22 mouse cellular contexts compared by ENCODE assay signal in the genomic region with DNA sequence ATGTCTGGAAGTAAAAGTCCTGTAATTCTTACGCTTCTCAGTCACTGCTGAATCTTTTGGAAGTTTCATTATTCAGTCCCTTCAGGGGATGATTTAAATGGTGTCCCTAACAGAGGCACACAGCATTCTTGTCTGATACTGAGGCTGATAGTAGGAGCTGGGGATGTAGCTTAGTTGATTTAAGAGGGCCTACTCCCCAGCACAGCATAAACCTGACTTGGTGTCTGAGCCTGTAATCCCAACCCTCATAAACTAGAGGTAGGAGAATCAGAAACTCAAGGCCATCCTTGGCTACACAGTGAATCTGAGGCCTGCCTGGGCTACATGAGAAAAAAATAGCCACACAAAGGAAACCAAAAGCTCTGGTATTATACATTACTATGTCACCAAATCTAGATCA.
"Had no signal": no experiment of that assay in that cellular context is flagged by ENCODE, and none has a peak within 500 bp of the region (broad histone marks: within the 10 kb centered on the region; RNA-seq: fewer than 3 reads in every experiment).

No protein-coding gene starts in this region.

- H3K4me3 ChIP-seq: left cerebral cortex, adult 2 months; limb, embryonic 15.5 days; midbrain, embryonic 12.5 days; myocyte; stomach, embryonic 15.5 days had no signal

- H3K27ac ChIP-seq: hindbrain, postnatal 0 days; left cerebral cortex, adult 2 months; limb, embryonic 15.5 days; liver, embryonic 14.5 days; macrophage; midbrain, embryonic 12.5 days; stomach, embryonic 15.5 days had no signal

- DNase-seq: kidney, adult 2 months; kidney, postnatal 14 days; layer of hippocampus, postnatal 36 days; liver, postnatal 0 days; lung, embryonic 14.5 days; retina, postnatal 1 day; right cerebral cortex, postnatal 25 days; spleen, adult 18-20 months; thymus, postnatal 25 days had no signal

- H3K4me2 ChIP-seq: limb, embryonic 15.5 days; liver, embryonic 11.5 days; lung, embryonic 14.5 days; midbrain, embryonic 12.5 days; stomach, embryonic 15.5 days had no signal

- H3K9me3 ChIP-seq: limb, embryonic 15.5 days; midbrain, embryonic 12.5 days; stomach, embryonic 15.5 days had no signal

- H3K4me1 ChIP-seq: midbrain, embryonic 12.5 days; stomach, embryonic 15.5 days had no signal

- H3K9ac ChIP-seq: limb, embryonic 15.5 days; liver, embryonic 14.5 days; liver, postnatal 0 days; lung, embryonic 14.5 days; midbrain, embryonic 12.5 days; stomach, embryonic 15.5 days had no signal

- ATAC-seq: hindbrain, postnatal 0 days; inflammation-experienced regulatory T-cells, adult 6 months; intestine, embryonic 16.5 days; liver, postnatal 0 days; lung, postnatal 0 days; midbrain, embryonic 16.5 days had no signal

- H3K27me3 ChIP-seq: limb, embryonic 15.5 days; midbrain, embryonic 12.5 days; stomach, embryonic 15.5 days had no signal

- H3K36me3 ChIP-seq: limb, embryonic 15.5 days; midbrain, embryonic 12.5 days; stomach, embryonic 15.5 days had no signal
